Mouse (Mus musculus): ENCODE results near the gene Mypn.

Mypn gene

GRCm38 (mm10) chr10:63192736-63193135 is 11.0 kb downstream of the Mypn start:
- DNase-seq = no peak

GRCm38 (mm10) chr10:63192276-63192675 is 11.5 kb downstream of the Mypn start:
- no peak for DNase-seq

- no peak for DNase-seq
Measured at GRCm38 (mm10) chr10:63184451-63184850, 19.3 kb downstream of the Mypn start.

- DNase-seq = no peak
Measured at GRCm38 (mm10) chr10:63182177-63182768, 21.5 kb downstream of the Mypn start.

- DNase-seq = no peak
Measured at GRCm38 (mm10) chr10:63181166-63181565, 22.6 kb downstream of the Mypn start.

- no peak for DNase-seq
Measured at GRCm38 (mm10) chr10:63179524-63179923, 24.2 kb downstream of the Mypn start.

- DNase-seq = no peak
Measured at GRCm38 (mm10) chr10:63178318-63178717, 25.4 kb downstream of the Mypn start.

GRCm38 (mm10) chr10:63177286-63178140 is 26.2 kb downstream of the Mypn start:
- no peak for DNase-seq

GRCm38 (mm10) chr10:63176471-63176931 is 27.3 kb downstream of the Mypn start:
- no peak for DNase-seq

GRCm38 (mm10) chr10:63172089-63172488 is 31.7 kb downstream of the Mypn start:
- DNase-seq = no peak

GRCm38 (mm10) chr10:63169503-63169902 is 34.2 kb downstream of the Mypn start:
- no peak for DNase-seq

GRCm38 (mm10) chr10:63168124-63168523 is 35.6 kb downstream of the Mypn start:
- DNase-seq = no peak

GRCm38 (mm10) chr10:63167241-63167995 is 36.3 kb downstream of the Mypn start:
- DNase-seq = no peak

- no peak for DNase-seq
Measured at GRCm38 (mm10) chr10:63165752-63166412, 37.9 kb downstream of the Mypn start.

GRCm38 (mm10) chr10:63161240-63161639 is 42.5 kb downstream of the Mypn start:
- DNase-seq = no peak

GRCm38 (mm10) chr10:63160671-63161070 is 43.1 kb downstream of the Mypn start:
- no peak for DNase-seq

GRCm38 (mm10) chr10:63158191-63158590 is 45.6 kb downstream of the Mypn start:
- no peak for DNase-seq

GRCm38 (mm10) chr10:63157491-63157890 is 46.3 kb downstream of the Mypn start:
- DNase-seq = no peak

- no peak for DNase-seq
Measured at GRCm38 (mm10) chr10:63156919-63157318, 46.8 kb downstream of the Mypn start.

- no peak for DNase-seq
Measured at GRCm38 (mm10) chr10:63156351-63156750, 47.4 kb downstream of the Mypn start.

- DNase-seq = no peak
Measured at GRCm38 (mm10) chr10:63155668-63156350, 47.9 kb downstream of the Mypn start.

- DNase-seq = no peak
Measured at GRCm38 (mm10) chr10:63154726-63155125, 49.0 kb downstream of the Mypn start.

Data from thymus, adult 18-20 months (tissue).